Mouse (Mus musculus): ENCODE measurements around the gene Bcl7c. TPM values are rescaled to one million over a fixed set of nuclear protein-coding genes. Genes with fewer than 3 reads are reported as not detected.

Bcl7c gene
- polyA plus RNA-seq, 1 experiment from 2014 or later, result 42.2 TPM

DNA sequence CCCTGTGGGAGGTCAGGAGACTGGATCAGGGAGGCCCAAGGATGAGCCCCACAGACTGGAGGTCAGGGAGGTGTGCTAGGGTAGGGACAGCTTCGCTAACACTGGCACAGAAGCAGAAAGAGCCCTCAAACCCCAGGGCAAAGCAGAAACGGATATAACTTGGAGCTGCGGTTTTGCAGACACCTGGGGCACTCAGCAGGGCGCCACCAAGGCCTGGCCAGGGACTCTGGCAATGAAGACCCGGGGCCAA is 851 bp downstream of the Bcl7c start:
- Histone ChIP-seq H3K27ac (replicated peaks) (peak overlapping the region; percentile 97), H3K9ac (ENCODE audit: low read length) (peak overlapping the region; percentile 90), H3K36me3 (ENCODE audit: control insufficient read depth, insufficient read depth, low read length) (peaks cover 4% of the 10 kb centered on the region; the same call in 1 of the 2 replicates), H3K4me1 (replicated peaks; ENCODE audit: control insufficient read depth, insufficient read depth) (peaks cover 6% of the 10 kb centered on the region; the same call in 1 of the 2 replicates), H3K4me3 (ENCODE audit: low read depth, low read length) (peak overlapping the region; percentile 79), H3K4me2 (replicated peaks; ENCODE audit: low read depth) (peak overlapping the region; percentile 63), H3K9me3 (ENCODE audit: control insufficient read depth, low read length) (no peaks in the 10 kb centered on the region), H3K27me3 (ENCODE audit: control insufficient read depth, insufficient read depth, low read length) (no peaks in the 10 kb centered on the region)
- no peak for ATAC-seq (ENCODE audit: low FRiP score, low TSS enrichment)
- no peak for TF ChIP-seq EP300 (optimal IDR thresholded peaks at IDR 0.05)
- no peak for DNase-seq (ENCODE audit: low spot score)
- WGBS, result 0% methylated on average over 5 of the region's 5 CpGs

DNA sequence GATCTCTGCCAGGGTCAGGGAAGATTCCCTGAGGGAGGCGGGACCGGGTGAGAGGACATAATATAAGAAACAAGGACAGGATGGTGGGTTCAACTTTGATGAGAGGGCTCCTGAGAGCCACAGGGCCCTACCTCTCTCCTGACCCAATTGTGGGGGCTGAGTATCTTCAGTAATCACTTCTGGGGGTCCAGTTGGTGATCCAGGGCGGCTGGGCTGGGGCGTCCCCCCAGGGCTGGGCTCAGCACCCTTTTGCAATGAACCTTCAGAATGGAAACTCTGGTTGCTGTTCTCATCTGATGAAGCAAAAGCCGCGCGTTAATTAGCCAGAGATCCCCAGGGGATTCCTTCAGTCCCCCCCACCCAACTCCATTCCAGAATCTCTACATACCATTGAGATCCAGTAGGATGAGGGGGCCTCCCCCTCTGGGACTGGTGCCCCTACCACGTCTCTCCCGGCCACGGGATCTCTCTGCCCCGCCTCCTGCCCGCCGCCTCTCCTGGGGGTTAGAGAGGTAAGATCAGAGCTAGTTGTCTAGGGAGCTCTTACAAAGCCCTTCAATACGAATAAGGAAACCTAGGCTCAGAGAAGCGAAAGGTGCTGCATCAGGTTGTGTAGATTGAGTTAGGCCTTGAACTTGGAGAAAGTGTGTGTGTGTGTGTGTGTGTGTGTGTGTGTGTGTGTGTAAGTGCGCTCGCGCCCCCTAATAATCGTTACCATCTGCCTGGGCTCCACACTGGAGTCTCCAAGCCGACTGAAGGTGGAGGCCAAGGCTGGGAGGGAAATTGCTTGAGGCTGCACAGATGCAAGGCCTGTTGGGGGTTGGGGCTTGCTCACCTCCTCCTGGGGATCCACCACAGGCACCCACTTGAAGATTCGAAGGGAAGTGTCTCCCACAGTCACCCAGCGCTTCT is 1.4 kb downstream of the Bcl7c start:
- TF ChIP-seq CTCF (IDR thresholded peaks at IDR 0.05; ENCODE audit: low read depth), result no peak
- no peak for TF ChIP-seq EP300 (optimal IDR thresholded peaks at IDR 0.05)
- Histone ChIP-seq H3K9ac (ENCODE audit: low read length) (peak overlapping the region; percentile 90), H3K36me3 (ENCODE audit: control insufficient read depth, insufficient read depth, low read length) (peaks cover 4% of the 10 kb centered on the region; the same call in 1 of the 2 replicates), H3K4me3 (ENCODE audit: low read depth, low read length) (peak overlapping the region; percentile 79), H3K4me1 (replicated peaks; ENCODE audit: control insufficient read depth, insufficient read depth) (peaks cover 6% of the 10 kb centered on the region; the same call in 1 of the 2 replicates), H3K4me2 (replicated peaks; ENCODE audit: low read depth) (peak overlapping the region; percentile 63), H3K27ac (replicated peaks) (peak overlapping the region; percentile 97), H3K27me3 (ENCODE audit: control insufficient read depth, insufficient read depth, low read length) (no peaks in the 10 kb centered on the region), H3K9me3 (ENCODE audit: control insufficient read depth, low read length) (no peaks in the 10 kb centered on the region)
- DNase-seq (ENCODE audit: low spot score) (no peak), ATAC-seq (ENCODE audit: low FRiP score, low TSS enrichment) (no peak)
- 26% methylated on average over 22 of the region's 22 CpGs for WGBS

DNA sequence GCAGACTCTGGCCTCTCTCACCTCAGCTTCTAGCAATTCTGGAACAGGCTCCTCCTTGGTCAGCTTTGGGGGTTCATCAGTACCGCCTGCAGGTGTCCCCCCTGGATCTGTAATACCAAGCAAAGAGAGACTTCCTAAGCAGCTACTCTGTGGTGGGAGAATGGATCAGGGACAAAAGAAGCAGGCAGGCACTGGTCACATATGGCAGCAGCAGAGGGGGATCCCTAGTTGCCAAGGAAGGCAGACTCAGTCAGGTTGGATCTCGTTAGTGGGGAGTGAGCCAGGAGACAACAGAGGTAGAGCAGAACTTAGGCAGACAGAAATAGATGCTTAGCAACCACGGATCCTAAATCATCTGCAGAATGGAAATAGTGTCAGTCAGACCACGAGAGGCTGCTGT is 3.0 kb downstream of the Bcl7c start:
- peaks cover 4% of the 10 kb centered on the region; the same call in 1 of the 2 replicates for H3K36me3 ChIP-seq (ENCODE audit: control insufficient read depth, insufficient read depth, low read length)
- H3K4me3 ChIP-seq (ENCODE audit: low read depth, low read length), result no peak overlapping the region
- no peak overlapping the region for H3K9ac ChIP-seq (ENCODE audit: low read length)
- H3K27ac ChIP-seq (replicated peaks), result no peak overlapping the region
- WGBS, result 73% methylated on average over 4 of the region's 4 CpGs
- H3K4me1 ChIP-seq (replicated peaks; ENCODE audit: control insufficient read depth, insufficient read depth), result no peaks in the 10 kb centered on the region
- TF ChIP-seq CTCF (IDR thresholded peaks at IDR 0.05; ENCODE audit: low read depth) (no peak), EP300 (optimal IDR thresholded peaks at IDR 0.05) (no peak)
- H3K9me3 ChIP-seq (ENCODE audit: control insufficient read depth, low read length), result no peaks in the 10 kb centered on the region
- H3K4me2 ChIP-seq (replicated peaks; ENCODE audit: low read depth), result no peak overlapping the region
- H3K27me3 ChIP-seq (ENCODE audit: control insufficient read depth, insufficient read depth, low read length), result no peaks in the 10 kb centered on the region
- DNase-seq (ENCODE audit: low spot score) (no peak), ATAC-seq (ENCODE audit: low FRiP score, low TSS enrichment) (no peak)

DNA sequence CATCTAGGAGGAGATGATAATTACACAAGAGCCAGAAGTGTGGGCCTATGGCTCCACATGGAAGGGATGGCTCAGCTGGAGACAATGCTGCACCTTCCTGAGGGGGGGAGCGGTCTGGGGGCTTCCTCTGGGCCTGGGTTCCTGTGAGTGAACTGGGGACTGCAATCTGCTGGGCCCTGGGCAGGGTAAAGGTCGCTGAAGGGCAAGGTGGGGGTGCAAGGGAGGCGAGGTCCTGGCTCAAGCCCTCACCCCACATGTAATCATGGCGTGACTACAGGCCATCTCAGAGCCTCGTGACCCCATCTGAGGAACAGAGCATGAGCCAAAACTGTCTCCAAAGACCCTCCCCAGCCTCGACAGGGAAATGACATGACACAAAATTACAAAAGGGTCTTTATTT is 4.1 kb downstream of the Bcl7c start:
- Histone ChIP-seq H3K4me1 (replicated peaks; ENCODE audit: control insufficient read depth, insufficient read depth) (no peaks in the 10 kb centered on the region), H3K27me3 (ENCODE audit: control insufficient read depth, insufficient read depth, low read length) (no peaks in the 10 kb centered on the region), H3K27ac (replicated peaks) (no peak overlapping the region), H3K4me3 (ENCODE audit: low read depth, low read length) (no peak overlapping the region), H3K9me3 (ENCODE audit: control insufficient read depth, low read length) (no peaks in the 10 kb centered on the region), H3K36me3 (ENCODE audit: control insufficient read depth, insufficient read depth, low read length) (peaks cover 4% of the 10 kb centered on the region; the same call in 1 of the 2 replicates), H3K4me2 (replicated peaks; ENCODE audit: low read depth) (no peak overlapping the region), H3K9ac (ENCODE audit: low read length) (no peak overlapping the region)
- 90% methylated on average over 6 of the region's 6 CpGs for WGBS
- DNase-seq (ENCODE audit: low spot score) (no peak), ATAC-seq (ENCODE audit: low FRiP score, low TSS enrichment) (no peak)
- no peak for TF ChIP-seq CTCF (IDR thresholded peaks at IDR 0.05; ENCODE audit: low read depth)

DNA sequence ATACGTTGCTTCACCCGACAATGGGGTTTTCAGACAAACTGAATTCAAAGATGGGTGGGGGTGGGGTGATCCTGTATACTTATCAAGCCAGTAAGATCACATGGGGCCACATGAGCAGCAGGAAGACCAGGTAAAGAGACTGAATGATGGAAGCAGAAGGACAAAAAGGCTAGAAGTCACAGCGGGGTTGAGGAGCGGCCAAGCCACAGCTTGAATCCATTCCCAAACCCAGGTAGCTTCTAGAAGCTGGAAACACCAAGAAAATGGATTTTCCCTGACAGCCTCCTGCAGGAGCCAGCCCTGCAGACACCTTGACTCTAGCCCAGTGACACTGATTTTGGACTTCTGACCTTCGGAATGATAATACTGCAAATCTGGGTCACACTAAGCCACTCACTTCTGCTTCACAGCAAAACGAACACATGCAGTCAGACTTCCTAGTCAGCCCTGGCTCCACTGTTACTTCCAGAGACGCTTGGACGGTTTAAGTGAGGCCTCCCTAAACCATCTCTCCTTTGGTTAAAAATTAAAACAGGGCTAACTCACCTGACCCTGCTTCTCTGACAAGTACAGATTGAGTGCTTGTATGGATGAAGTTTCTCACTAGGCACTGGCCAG is 5.1 kb downstream of the Bcl7c start:
- no peak overlapping the region for H3K9ac ChIP-seq (ENCODE audit: low read length)
- H3K9me3 ChIP-seq (ENCODE audit: control insufficient read depth, low read length), result no peaks in the 10 kb centered on the region
- no peak for ATAC-seq (ENCODE audit: low FRiP score, low TSS enrichment)
- no peaks in the 10 kb centered on the region for H3K27me3 ChIP-seq (ENCODE audit: control insufficient read depth, insufficient read depth, low read length)
- no peaks in the 10 kb centered on the region for H3K4me1 ChIP-seq (replicated peaks; ENCODE audit: control insufficient read depth, insufficient read depth)
- H3K4me3 ChIP-seq (ENCODE audit: low read depth, low read length), result no peak overlapping the region
- WGBS, result 90% methylated on average over 8 of the region's 8 CpGs
- no peak overlapping the region for H3K4me2 ChIP-seq (replicated peaks; ENCODE audit: low read depth)
- DNase-seq (ENCODE audit: low spot score), result no peak
- H3K27ac ChIP-seq (replicated peaks), result no peak overlapping the region
- peaks cover 4% of the 10 kb centered on the region; the same call in 1 of the 2 replicates for H3K36me3 ChIP-seq (ENCODE audit: control insufficient read depth, insufficient read depth, low read length)
- TF ChIP-seq CTCF (IDR thresholded peaks at IDR 0.05; ENCODE audit: low read depth), result no peak
- no peak for TF ChIP-seq EP300 (optimal IDR thresholded peaks at IDR 0.05)
